In genomic region chr11:9316545-9316944, GRCm38 (mm10) we compare ENCODE assay signal across 15 mouse cellular contexts.
DNase-seq lines count a peak whose midpoint lies in the region; ATAC-seq lines count a peak whose summit lies in the region.
"Had no signal": no experiment of that assay in that cellular context is flagged by ENCODE, and none has a peak within 500 bp of the region (broad histone marks: within the 10 kb centered on the region; RNA-seq: fewer than 3 reads in every experiment).

No protein-coding gene starts in this region.

- no peak for DNase-seq in neural tube, embryonic 10.5 days (ENCODE audit: extremely low spot score, low spot score)
- DNase-seq in cerebellum, postnatal 14 days = no peak

- H3K27me3 ChIP-seq in neural tube, embryonic 15.5 days (replicated peaks) = no peaks in the 10 kb centered on the region
- H3K27me3 ChIP-seq in forebrain, embryonic 13.5 days = no peaks in the 10 kb centered on the region
- H3K27me3 ChIP-seq: forebrain, embryonic 15.5 days had no signal

- WGBS in neural tube, embryonic 15.5 days = 67% methylated on average over 3 of the region's 3 CpGs
- WGBS in forebrain, embryonic 13.5 days = 75% methylated on average over 3 of the region's 3 CpGs

- H3K9me3 ChIP-seq in neural tube, embryonic 15.5 days (replicated peaks) = no peaks in the 10 kb centered on the region
- H3K9me3 ChIP-seq in forebrain, embryonic 13.5 days (replicated peaks) = no peaks in the 10 kb centered on the region
- H3K9me3 ChIP-seq: embryonic facial prominence, embryonic 10.5 days; forebrain, embryonic 10.5 days; forebrain, embryonic 15.5 days; heart, embryonic 12.5 days had no signal

- H3K4me2 ChIP-seq in neural tube, embryonic 15.5 days = no peak overlapping the region
- no peak overlapping the region for H3K4me2 ChIP-seq in forebrain, embryonic 13.5 days
- H3K4me2 ChIP-seq: forebrain, embryonic 15.5 days; heart, embryonic 12.5 days had no signal

- 0 out of 2 replicates have a peak, but pooled peaks have one; percentile 29 for ATAC-seq in neural tube, embryonic 15.5 days (ENCODE audit: low FRiP score)
- ATAC-seq in common myeloid progenitor, adult 5-6 weeks (replicated peaks; ENCODE audit: low read depth, poor library complexity, severe bottlenecking) = peak; percentile 84
- ATAC-seq in megakaryocyte, adult 5-6 weeks (ENCODE audit: poor library complexity, severe bottlenecking) = peak; percentile 41
- ATAC-seq in erythroblast, adult 5-6 weeks (replicated peaks; ENCODE audit: low FRiP score, poor library complexity, severe bottlenecking) = no peak
- no peak for ATAC-seq in forebrain, embryonic 13.5 days
- ATAC-seq: activated CD4-positive, CD25-positive, alpha-beta regulatory T cell, adult 4 months; CD4-positive, CD25-positive, alpha-beta regulatory T cell, adult 4 months; inflammation-experienced regulatory T-cells, adult 6 months had no signal

- H3K27ac ChIP-seq in neural tube, embryonic 15.5 days (replicated peaks) = no peak overlapping the region
- H3K27ac ChIP-seq in forebrain, embryonic 13.5 days = no peak overlapping the region
- H3K27ac ChIP-seq: embryonic facial prominence, embryonic 10.5 days; forebrain, embryonic 10.5 days; forebrain, embryonic 15.5 days had no signal

- H3K4me1 ChIP-seq in neural tube, embryonic 15.5 days = no peaks in the 10 kb centered on the region
- no peaks in the 10 kb centered on the region for H3K4me1 ChIP-seq in forebrain, embryonic 13.5 days
- H3K4me1 ChIP-seq: embryonic facial prominence, embryonic 10.5 days; forebrain, embryonic 10.5 days; forebrain, embryonic 15.5 days; heart, embryonic 12.5 days had no signal

- H3K36me3 ChIP-seq in neural tube, embryonic 15.5 days = no peaks in the 10 kb centered on the region
- H3K36me3 ChIP-seq in forebrain, embryonic 13.5 days (ENCODE audit: poor library complexity, severe bottlenecking) = no peaks in the 10 kb centered on the region
- H3K36me3 ChIP-seq: embryonic facial prominence, embryonic 10.5 days; forebrain, embryonic 10.5 days; forebrain, embryonic 15.5 days; heart, embryonic 12.5 days had no signal

- H3K9ac ChIP-seq in neural tube, embryonic 15.5 days (replicated peaks) = no peak overlapping the region
- H3K9ac ChIP-seq in forebrain, embryonic 13.5 days = no peak overlapping the region
- H3K9ac ChIP-seq: forebrain, embryonic 15.5 days; heart, embryonic 12.5 days had no signal

- no peak overlapping the region for H3K4me3 ChIP-seq in neural tube, embryonic 15.5 days (replicated peaks)
- H3K4me3 ChIP-seq in forebrain, embryonic 13.5 days = no peak overlapping the region
- H3K4me3 ChIP-seq: embryonic facial prominence, embryonic 10.5 days; erythroblast, embryonic 14.5 days; forebrain, embryonic 10.5 days; forebrain, embryonic 15.5 days; heart, embryonic 12.5 days had no signal

Comparison
In these comparisons a context has a peak if more than half of its experiments do, and no peak if none do; other contexts are left out.
1. ATAC-seq: peak in neural tube, embryonic 15.5 days (single experiment), common myeloid progenitor, adult 5-6 weeks (single experiment) and megakaryocyte, adult 5-6 weeks (single experiment); none in erythroblast, adult 5-6 weeks (single experiment) and forebrain, embryonic 13.5 days (single experiment).